Mouse (Mus musculus) midbrain, embryonic 16.5 days (tissue): Measurements from ENCODE around the gene Smim24. TPM values are rescaled to one million over a fixed set of nuclear protein-coding genes. Genes with fewer than 3 reads are reported as not detected.
A peak's percentile ranks its signal among the peaks of the same experiment; 100 is the strongest.

Experiments
- ATAC-seq: fragments of 200-750 bp; cut with Nextera tagmentation; 2 replicates; pipeline ENCODE4 v1.8.0; 2017; ENCODE audit warnings: moderate TSS enrichment
- H3K27ac ChIP-seq: fragments of 300-500 bp; sonication (generic); 2 replicates; pipeline ENCODE4 v1.5.1; 2014; ENCODE audit warnings: mild to moderate bottlenecking, low read length, mixed read lengths
- H3K27me3 ChIP-seq: fragments of 300-500 bp; sonication (generic); 2 replicates; pipeline ENCODE4 v1.6.1; 2014; ENCODE audit warnings: low read depth, low read length, mixed read lengths; ENCODE audit not compliant: control insufficient read depth, insufficient read depth
- H3K36me3 ChIP-seq: fragments of 300-500 bp; sonication (generic); 2 replicates; pipeline ENCODE4 v1.6.1; 2014; ENCODE audit warnings: mild to moderate bottlenecking, low read length, moderate library complexity, mixed read lengths; ENCODE audit not compliant: control insufficient read depth, insufficient read depth
- H3K4me1 ChIP-seq: fragments of 300-500 bp; sonication (generic); 2 replicates; pipeline ENCODE4 v1.6.1; 2014; ENCODE audit warnings: mild to moderate bottlenecking, low read length, mixed read lengths; ENCODE audit not compliant: control insufficient read depth, insufficient read depth
- H3K4me2 ChIP-seq: fragments of 300-500 bp; sonication (generic); 2 replicates; pipeline ENCODE4 v1.6.1; 2014; ENCODE audit warnings: mild to moderate bottlenecking, low read length, mixed read lengths
- H3K4me3 ChIP-seq: fragments of 300-500 bp; sonication (generic); 2 replicates; pipeline ENCODE4 v1.5.1; 2014; ENCODE audit warnings: low read depth, mild to moderate bottlenecking, low read length, moderate library complexity, mixed read lengths
- H3K9ac ChIP-seq: fragments of 300-500 bp; sonication (generic); 2 replicates; pipeline ENCODE4 v1.6.1; 2014; ENCODE audit warnings: low read depth, low read length, mixed read lengths
- H3K9me3 ChIP-seq: fragments of 300-500 bp; sonication (generic); replicated peaks from 2 replicates; pipeline ENCODE4 v1.6.1; 2014; ENCODE audit warnings: mild to moderate bottlenecking, low read length, mixed read lengths; ENCODE audit not compliant: control insufficient read depth, poor library complexity, severe bottlenecking
- WGBS: fragments of 180-500 bp; shearing (Covaris S2); extraction: QIAGEN DNeasy Blood & Tissue Kit; methylation state at CpG from one replicate; pipeline ENCODE4 v1.1.7; 2014; 5-methylcytosine and 5-hydroxymethylcytosine counted together
- polyA plus RNA-seq: library from polyadenylated mRNA; unstranded; fragments of >200 nt; fragmentation: Nextera tagmentation; extraction: Ambion mirVana; gene quantifications from 2 replicates; pipeline ENCODE4 v1.2.1, GENCODE M21; 2015

The Smim24 gene
- polyA plus RNA-seq: 1.2 and 1.4 TPM in 2 replicates

DNA sequence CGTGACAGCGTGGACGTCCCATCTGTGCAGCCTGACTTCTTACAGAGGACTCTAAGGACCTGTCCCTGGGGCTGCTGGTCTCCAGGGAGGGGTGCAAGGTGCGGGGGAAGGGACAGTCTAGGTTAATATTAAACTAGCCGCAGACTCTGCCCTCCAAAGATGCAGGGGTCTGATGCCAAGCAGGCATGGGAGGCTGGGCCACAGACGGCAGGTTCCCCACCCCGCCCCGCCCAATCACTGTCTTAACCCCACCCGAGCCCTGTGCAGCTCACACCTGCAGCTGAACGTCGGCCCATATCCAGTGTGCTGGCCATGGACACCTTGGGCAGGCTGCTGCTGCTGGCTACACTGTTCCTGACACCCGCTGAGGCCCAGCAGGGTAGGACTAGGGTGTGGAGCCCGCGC is at the start of gene Smim24:
Smim24 (plus strand) TSS at position 271 of the 405 bp plus-strand sequence.
- peak within 1 kb of the TSS; percentile 46 for H3K9ac ChIP-seq
- 71% methylated on average over 13 of the region's 14 CpGs for WGBS
- peak within 1 kb of the TSS; percentile 42 for H3K4me2 ChIP-seq
- H3K9me3 ChIP-seq: no peaks in the 10 kb centered on the region
- H3K27me3 ChIP-seq: no peaks in the 10 kb centered on the region
- H3K4me1 ChIP-seq: peaks cover 4% of the 10 kb centered on the region; the same call in 1 of the 2 replicates
- peaks cover 7% of the 10 kb centered on the region for H3K36me3 ChIP-seq
- H3K4me3 ChIP-seq: no peak within 1 kb of the TSS
- H3K27ac ChIP-seq: no peak within 1 kb of the TSS
- no peak for ATAC-seq

DNA sequence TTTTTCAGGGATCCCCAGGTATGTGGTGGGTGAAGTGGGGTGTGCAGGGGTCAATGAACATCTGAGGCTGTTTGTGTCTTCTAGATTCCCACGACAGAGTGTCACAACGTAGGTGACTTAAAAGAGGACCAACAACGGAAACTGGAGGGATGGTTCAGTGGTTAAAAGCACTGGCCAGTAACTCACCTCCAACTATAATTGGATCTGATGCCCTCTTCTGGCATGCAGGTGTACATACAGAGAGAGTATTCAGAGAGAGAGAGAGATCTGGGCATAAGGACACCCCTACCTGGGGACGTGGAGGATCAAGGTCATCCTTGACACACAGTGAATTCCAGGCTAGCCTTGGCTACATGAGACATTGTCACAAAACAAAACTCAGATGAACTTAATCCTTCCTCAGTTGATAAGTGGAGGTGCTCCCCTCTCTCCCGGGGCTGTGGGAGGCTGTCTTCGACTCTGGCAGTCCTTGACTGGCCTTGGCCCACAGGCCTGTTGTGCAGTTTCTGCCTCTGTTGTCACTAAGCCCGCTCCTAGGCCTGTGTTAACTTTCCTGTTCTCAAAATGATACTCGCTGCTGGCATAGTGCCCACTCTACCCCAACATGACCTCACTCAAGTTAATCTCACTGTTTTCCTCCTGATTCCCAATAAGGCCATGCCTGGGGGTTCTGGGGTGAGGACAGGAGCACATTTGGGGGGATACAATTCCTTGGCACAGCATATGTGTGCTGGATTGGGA is 48.3 kb upstream of the Smim24 start:
- H3K27me3 ChIP-seq: peaks cover 38% of the 10 kb centered on the region
- peaks cover 15% of the 10 kb centered on the region for H3K4me1 ChIP-seq

DNA sequence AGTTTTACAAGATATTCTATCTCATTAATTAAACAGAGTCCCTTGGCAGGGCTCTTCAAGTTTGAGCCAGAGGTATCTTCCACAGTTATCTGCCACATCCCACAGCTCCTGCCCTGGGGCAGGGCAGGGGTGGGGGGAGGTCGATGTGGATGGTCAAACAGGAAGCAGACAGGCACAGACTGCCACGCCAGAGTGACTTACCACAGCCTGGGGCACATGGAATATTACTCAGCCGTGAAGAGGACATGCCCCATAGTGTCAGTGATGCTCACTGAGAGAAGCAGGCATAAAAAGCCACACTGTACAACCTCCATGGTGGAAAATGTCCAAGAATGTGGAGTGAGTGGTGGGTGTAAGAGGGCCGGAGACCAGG is 47.7 kb upstream of the Smim24 start:
- Histone ChIP-seq H3K4me2 (no peak overlapping the region), H3K36me3 (no peaks in the 10 kb centered on the region), H3K27me3 (peaks cover 38% of the 10 kb centered on the region), H3K4me3 (no peak overlapping the region), H3K27ac (no peak overlapping the region), H3K9me3 (no peaks in the 10 kb centered on the region), H3K4me1 (peaks cover 19% of the 10 kb centered on the region), H3K9ac (no peak overlapping the region)
- 85% methylated on average over 4 of the region's 4 CpGs for WGBS
- ATAC-seq: no peak

More for the DNA sequence above, 48.3 kb upstream of the Smim24 start:
- ATAC-seq: no peak
- H3K4me2 ChIP-seq: no peak overlapping the region
- H3K9ac ChIP-seq: no peak overlapping the region
- no peak overlapping the region for H3K4me3 ChIP-seq
- WGBS: 58% methylated on average over 8 of the region's 8 CpGs
- no peak overlapping the region for H3K27ac ChIP-seq
- H3K36me3 ChIP-seq: no peaks in the 10 kb centered on the region
- H3K9me3 ChIP-seq: no peaks in the 10 kb centered on the region

DNA sequence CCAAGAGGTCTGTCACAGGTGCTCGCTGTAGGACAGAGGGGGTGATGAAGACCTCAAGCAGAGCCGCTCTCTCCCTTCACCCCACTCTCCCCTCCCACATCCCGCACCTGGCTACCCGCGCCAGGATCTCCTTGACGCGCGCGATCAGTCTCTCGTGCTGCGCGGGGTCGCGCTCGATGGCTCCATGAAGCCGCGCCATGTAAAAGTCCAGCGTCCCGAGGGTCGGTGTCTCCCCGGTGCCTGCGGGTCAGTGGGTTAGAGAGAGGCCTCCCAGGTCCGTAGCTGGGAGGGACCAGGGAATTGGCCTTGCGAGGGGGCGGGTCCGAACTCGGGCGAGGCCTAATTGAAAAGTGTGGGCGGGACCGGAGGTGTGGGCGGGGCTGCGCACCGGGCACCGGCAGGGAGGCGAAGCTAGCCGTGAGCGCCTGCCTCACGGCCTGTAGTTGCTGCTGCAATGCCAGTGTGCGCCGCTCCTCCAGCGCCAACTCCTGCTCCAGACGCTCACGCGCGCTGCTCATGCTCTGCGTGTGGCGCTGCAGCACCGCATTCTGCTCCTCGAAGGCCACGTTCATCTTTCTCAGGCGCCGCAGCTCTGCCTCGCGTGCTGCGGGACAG is 46.3 kb upstream of the Smim24 start:
- no peaks in the 10 kb centered on the region for H3K9me3 ChIP-seq
- H3K4me3 ChIP-seq: peak overlapping the region; percentile 37
- WGBS: 8% methylated on average over 51 of the region's 55 CpGs
- peak overlapping the region; percentile 57 for H3K9ac ChIP-seq
- no peaks in the 10 kb centered on the region for H3K36me3 ChIP-seq
- no peak overlapping the region for H3K27ac ChIP-seq
- peaks cover 30% of the 10 kb centered on the region for H3K27me3 ChIP-seq
- peak overlapping the region; percentile 65 for H3K4me2 ChIP-seq
- ATAC-seq: 0 out of 2 replicates have a peak, but pooled peaks have one; percentile 15
- H3K4me1 ChIP-seq: peaks cover 25% of the 10 kb centered on the region

DNA sequence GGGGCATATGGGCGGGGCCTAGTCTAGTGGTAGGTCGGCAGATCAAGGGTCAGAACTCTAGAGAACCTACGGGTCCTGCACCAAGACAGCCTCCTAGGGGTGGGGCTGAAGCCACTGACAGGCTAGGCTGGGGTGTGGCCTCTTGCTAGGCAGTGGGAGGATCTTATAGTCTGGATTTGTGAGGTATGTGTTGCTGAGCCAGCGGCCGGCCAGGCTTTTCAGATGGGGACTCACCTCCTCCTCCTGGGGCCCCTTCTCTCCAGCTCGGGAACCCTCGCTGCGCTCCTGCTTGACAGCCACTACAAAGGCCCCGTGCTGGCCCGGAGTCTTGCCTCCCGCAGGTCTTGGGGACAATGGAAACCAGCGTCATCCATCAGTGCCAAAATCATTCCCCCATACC is 43.7 kb upstream of the Smim24 start:
- peaks cover 18% of the 10 kb centered on the region for H3K4me1 ChIP-seq
- H3K4me3 ChIP-seq: no peak overlapping the region
- H3K9ac ChIP-seq: peak overlapping the region; percentile 24; the same call in 1 of the 2 replicates
- peak overlapping the region; percentile 95 for H3K4me2 ChIP-seq
- ATAC-seq: no peak
- WGBS: 3% methylated on average over 12 of the region's 12 CpGs
- H3K27me3 ChIP-seq: peaks cover 12% of the 10 kb centered on the region
- no peaks in the 10 kb centered on the region for H3K36me3 ChIP-seq
- H3K27ac ChIP-seq: no peak overlapping the region
- H3K9me3 ChIP-seq: no peaks in the 10 kb centered on the region

DNA sequence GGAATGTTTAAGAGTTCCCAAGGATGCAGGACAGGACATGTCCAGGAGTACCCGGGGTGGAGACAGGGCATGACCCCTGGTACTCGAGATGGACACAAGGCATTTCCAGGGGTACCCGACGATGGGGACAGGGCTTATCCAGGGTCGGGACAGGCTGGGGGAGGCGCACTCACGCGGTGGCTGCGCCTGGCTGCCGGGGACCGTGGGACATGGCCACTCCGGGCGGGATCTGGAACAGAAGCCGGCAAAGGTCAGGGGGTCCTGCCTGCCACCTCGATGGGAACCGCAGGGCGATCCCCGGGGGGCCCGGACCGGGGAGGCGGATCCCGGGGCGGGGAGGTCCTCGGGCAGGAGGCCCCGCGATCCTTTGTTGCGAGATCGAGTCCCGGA is 42.9 kb upstream of the Smim24 start:
- WGBS: 0% methylated on average over 24 of the region's 29 CpGs
- no peaks in the 10 kb centered on the region for H3K9me3 ChIP-seq
- peaks cover 4% of the 10 kb centered on the region for H3K27me3 ChIP-seq
- H3K4me1 ChIP-seq: peaks cover 18% of the 10 kb centered on the region
- no peaks in the 10 kb centered on the region for H3K36me3 ChIP-seq
- H3K4me2 ChIP-seq: peak overlapping the region; percentile 95
- peak overlapping the region; percentile 67 for H3K9ac ChIP-seq
- H3K4me3 ChIP-seq: peak overlapping the region; percentile 63
- no peak overlapping the region for H3K27ac ChIP-seq
- ATAC-seq: peak; percentile 18

DNA sequence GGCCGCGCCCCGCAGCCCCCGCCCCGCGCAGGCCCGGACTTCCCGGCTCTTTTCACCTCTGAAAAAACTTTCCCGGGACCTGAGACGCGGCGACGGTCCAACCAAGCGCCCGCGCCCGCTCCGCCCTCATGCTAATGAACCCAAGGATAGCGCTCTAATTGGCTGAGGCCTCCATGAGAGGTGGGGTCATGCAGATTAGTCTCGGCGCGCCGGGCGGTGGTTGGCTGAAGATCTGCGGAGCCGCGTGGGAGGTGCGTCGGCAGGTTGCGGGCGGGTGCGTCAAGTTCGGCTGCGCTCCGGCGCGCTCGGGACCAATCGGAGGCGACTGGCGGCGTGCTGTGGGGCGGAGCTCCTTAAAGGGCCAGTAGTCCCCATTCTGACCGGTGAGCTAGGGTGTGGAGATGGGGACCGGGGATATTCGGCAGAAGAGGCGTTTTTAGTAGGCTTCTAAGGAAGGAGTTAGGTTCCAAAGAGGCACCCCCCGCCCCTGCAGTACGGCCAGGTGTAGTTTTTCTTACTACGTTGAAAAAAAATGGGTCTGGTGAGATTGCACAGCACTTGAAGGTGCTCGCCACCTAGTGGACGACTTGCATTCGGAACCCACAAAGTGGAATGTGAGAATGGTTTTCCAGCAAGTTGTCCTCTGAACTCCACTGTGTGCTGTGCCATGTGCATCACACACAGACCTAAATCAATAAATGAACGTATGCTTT is 42.3 kb upstream of the Smim24 start, which contains the start of gene Hmg20b:
Hmg20b (minus strand) TSS at position 130 of the 713 bp plus-strand sequence.
- Histone ChIP-seq H3K27me3 (no peaks in the 10 kb centered on the region; the same call in 1 of the 2 replicates), H3K9me3 (no peaks in the 10 kb centered on the region), H3K9ac (peak within 1 kb of the TSS; percentile 67), H3K27ac (peak within 1 kb of the TSS; percentile 76), H3K4me2 (peak within 1 kb of the TSS; percentile 95), H3K4me3 (peak within 1 kb of the TSS; percentile 63), H3K4me1 (peaks cover 18% of the 10 kb centered on the region), H3K36me3 (no peaks in the 10 kb centered on the region)
- under 1% methylated on average over 52 of the region's 54 CpGs for WGBS
- ATAC-seq: peak; percentile 96

DNA sequence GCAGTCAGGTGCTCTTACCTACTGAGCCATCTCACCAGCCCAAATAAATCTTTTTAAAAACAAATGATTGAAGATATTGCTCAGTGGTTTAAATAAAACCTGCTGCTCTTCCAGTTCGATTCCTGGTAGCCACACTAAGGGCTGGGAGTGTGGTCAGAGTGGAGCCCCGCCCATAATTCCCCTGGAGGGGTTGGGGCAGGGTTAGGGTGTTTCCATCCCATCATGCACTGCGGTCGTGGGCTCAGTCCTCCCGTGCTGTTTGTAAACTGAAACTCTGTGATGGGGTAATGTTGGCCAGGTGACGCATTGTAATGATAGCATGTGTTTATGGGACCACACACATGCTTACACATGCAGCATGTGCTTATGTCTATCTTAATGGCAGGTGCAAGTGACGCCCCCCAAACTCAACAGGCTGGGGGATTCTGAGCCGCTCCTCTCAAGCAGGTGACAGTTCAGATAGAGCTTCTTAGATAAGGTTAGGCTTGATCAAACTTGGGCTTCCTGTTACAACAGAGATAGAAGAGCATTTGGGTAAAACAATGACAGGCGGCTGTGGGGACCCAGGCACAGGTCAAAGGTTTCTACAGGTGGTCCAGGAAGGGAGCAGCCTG is 41.1 kb upstream of the Smim24 start:
- Histone ChIP-seq H3K36me3 (no peaks in the 10 kb centered on the region), H3K9me3 (no peaks in the 10 kb centered on the region), H3K9ac (no peak overlapping the region), H3K4me2 (no peak overlapping the region), H3K4me3 (no peak overlapping the region), H3K4me1 (peaks cover 14% of the 10 kb centered on the region), H3K27me3 (no peaks in the 10 kb centered on the region; the same call in 1 of the 2 replicates), H3K27ac (no peak overlapping the region)
- WGBS: 36% methylated on average over 9 of the region's 9 CpGs
- ATAC-seq: no peak
